Mouse (Mus musculus) liver, adult 2 months (tissue): ENCODE data around the gene Col8a1.

Experiments
- CTCF ChIP-seq: fragments of 200-500 bp; IDR thresholded peaks from 2 replicates; pipeline ENCODE4 v1.5.1; 2011; ENCODE audit warnings: low read depth, low read length, control low read depth
- POLR2A ChIP-seq: fragments of 200-500 bp; IDR thresholded peaks from 2 replicates; pipeline ENCODE4 v1.6.1; 2011; ENCODE audit warnings: low read length, control low read depth; ENCODE audit not compliant: insufficient read depth; ENCODE audit errors: extremely low read depth

- TF ChIP-seq POLR2A: no peak
- no peak for TF ChIP-seq CTCF
These were observed 82.3 kb downstream of the Col8a1 start for GRCm38 (mm10) chr16:57672251-57672650.
